Mouse (Mus musculus) forebrain, embryonic 14.5 days (tissue): ENCODE data around the gene Chuk. TPM values are rescaled to one million over a fixed set of nuclear protein-coding genes. Genes with fewer than 3 reads are reported as not detected.

Experiments
- ATAC-seq: fragments of 200-750 bp; cut with Nextera tagmentation; 2 replicates; pipeline ENCODE4 v1.8.0; 2017; ENCODE audit warnings: mild to moderate bottlenecking, moderate library complexity
- DNase-seq: peaks from one replicate; pipeline ENCODE4 v3.0.0-alpha.2; 2015; ENCODE audit warnings: low spot score
- H3K27ac ChIP-seq: fragments of 300-500 bp; sonication (generic); 2 replicates; pipeline ENCODE4 v1.5.1; 2014; ENCODE audit warnings: low read depth, mild to moderate bottlenecking, control low read depth, low read length, moderate library complexity
- H3K27me3 ChIP-seq: fragments of 300-500 bp; sonication (generic); replicated peaks from 2 replicates; pipeline ENCODE4 v1.6.1; 2014; ENCODE audit warnings: low read length, control low read depth, mixed read lengths; ENCODE audit not compliant: control insufficient read depth, insufficient read depth
- H3K36me3 ChIP-seq: fragments of 300-500 bp; sonication (generic); 2 replicates; pipeline ENCODE4 v1.6.1; 2014; ENCODE audit warnings: low read length, control low read depth; ENCODE audit not compliant: control insufficient read depth, insufficient read depth
- H3K4me1 ChIP-seq: fragments of 300-500 bp; sonication (generic); 2 replicates; pipeline ENCODE4 v1.6.1; 2014; ENCODE audit warnings: antibody characterized with exemption, low read length, control low read depth; ENCODE audit not compliant: control insufficient read depth, insufficient read depth
- H3K4me2 ChIP-seq: fragments of 300-500 bp; sonication (generic); 2 replicates; pipeline ENCODE4 v1.6.1; 2014; ENCODE audit warnings: mild to moderate bottlenecking, control low read depth, low read length
- H3K4me3 ChIP-seq: fragments of 300-500 bp; sonication (generic); 2 replicates; pipeline ENCODE4 v1.5.1; 2014; ENCODE audit warnings: low read depth, low read length, control low read depth
- H3K9ac ChIP-seq: fragments of 300-500 bp; sonication (generic); 2 replicates; pipeline ENCODE4 v1.6.1; 2014; ENCODE audit warnings: mild to moderate bottlenecking, low read length, control low read depth, moderate library complexity
- H3K9me3 ChIP-seq: fragments of 300-500 bp; sonication (generic); replicated peaks from 2 replicates; pipeline ENCODE4 v1.6.1; 2016; ENCODE audit warnings: low read length, control low read depth, mixed read lengths; ENCODE audit not compliant: control insufficient read depth
- WGBS: fragments of 180-500 bp; shearing (Covaris S2); extraction: QIAGEN DNeasy Blood & Tissue Kit; methylation state at CpG from one replicate; pipeline ENCODE4 v1.1.7; 2014; 5-methylcytosine and 5-hydroxymethylcytosine counted together
- polyA plus RNA-seq: library from polyadenylated mRNA; unstranded; fragments of >200 nt; fragmentation: Nextera tagmentation; extraction: Ambion mirVana; gene quantifications from 2 replicates; pipeline ENCODE4 v1.2.1, GENCODE M21; 2014

The Chuk gene
- polyA plus RNA-seq, 1 experiment from 2014 or later: 44.8 TPM

DNA sequence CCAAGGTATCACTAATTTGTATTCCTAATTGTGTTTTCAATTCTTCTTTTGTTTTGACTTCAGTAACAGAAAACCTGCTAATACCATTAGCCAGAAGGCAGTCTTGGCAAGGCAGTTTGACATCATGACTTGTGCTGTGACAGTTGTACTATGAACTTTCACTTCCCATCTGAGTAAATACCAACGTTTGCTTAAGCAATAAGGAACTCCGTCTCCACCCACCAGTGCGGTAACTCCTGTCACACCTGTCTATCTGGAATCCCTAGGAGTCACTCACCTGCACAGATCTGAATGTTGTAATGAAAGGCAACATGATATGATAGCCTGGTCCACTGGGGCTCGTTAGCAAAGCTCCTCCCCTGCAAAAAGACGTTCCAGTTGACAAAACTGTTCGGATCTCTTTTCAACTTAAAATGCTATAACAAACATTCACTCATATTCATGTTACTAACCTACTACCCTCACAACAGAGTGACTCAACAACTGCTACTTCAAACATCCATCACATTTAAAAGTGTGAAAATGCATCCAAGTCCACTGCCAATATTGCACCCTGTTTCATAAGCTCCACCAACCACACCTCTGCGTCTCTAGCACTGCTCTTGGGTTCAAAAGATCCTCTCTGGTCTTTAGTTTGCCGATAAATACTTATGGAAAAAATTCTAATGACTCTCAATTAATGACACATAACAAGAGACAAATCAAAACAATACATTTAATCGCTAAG, 39.8 kb downstream of the Chuk start:
- Histone ChIP-seq H3K9me3 (no peaks in the 10 kb centered on the region), H3K27me3 (no peaks in the 10 kb centered on the region), H3K36me3 (peaks cover 8% of the 10 kb centered on the region), H3K4me1 (0 out of 2 replicates have a peak, but pooled peaks cover 3% of the 10 kb centered on the region), H3K27ac (no peak overlapping the region), H3K9ac (no peak overlapping the region), H3K4me2 (no peak overlapping the region), H3K4me3 (no peak overlapping the region)
- no peak for DNase-seq
- WGBS: 80% methylated on average over 9 of the region's 9 CpGs
- ATAC-seq: no peak

DNA sequence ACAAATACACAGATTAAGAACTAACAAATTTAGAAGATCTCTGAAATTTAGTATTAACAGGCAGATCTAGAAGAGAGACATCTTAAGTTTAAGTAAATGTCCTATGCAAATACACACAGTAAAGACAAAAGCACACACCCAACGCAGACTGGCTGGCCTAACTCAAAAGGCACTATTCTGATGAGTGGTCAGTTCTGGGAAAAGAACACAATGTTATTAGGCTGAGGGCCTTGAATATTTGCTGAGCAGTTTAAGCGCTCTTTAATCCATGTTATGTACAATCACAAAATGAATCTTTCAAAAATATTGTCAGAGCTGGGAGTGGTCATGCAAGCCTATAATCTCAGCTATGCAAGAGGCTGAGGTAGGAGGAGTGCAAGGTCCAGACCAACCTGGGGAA, 42.5 kb downstream of the Chuk start:
- H3K4me3 ChIP-seq: no peak overlapping the region
- H3K27me3 ChIP-seq: no peaks in the 10 kb centered on the region
- H3K4me1 ChIP-seq: 0 out of 2 replicates have a peak, but pooled peaks cover 3% of the 10 kb centered on the region
- no peaks in the 10 kb centered on the region for H3K9me3 ChIP-seq
- peaks cover 22% of the 10 kb centered on the region; the same call in 1 of the 2 replicates for H3K36me3 ChIP-seq
- ATAC-seq (no peak), DNase-seq (no peak)
- WGBS: 98% methylated on average over 2 of the region's 2 CpGs
- H3K4me2 ChIP-seq: no peak overlapping the region
- no peak overlapping the region for H3K27ac ChIP-seq
- H3K9ac ChIP-seq: no peak overlapping the region

DNA sequence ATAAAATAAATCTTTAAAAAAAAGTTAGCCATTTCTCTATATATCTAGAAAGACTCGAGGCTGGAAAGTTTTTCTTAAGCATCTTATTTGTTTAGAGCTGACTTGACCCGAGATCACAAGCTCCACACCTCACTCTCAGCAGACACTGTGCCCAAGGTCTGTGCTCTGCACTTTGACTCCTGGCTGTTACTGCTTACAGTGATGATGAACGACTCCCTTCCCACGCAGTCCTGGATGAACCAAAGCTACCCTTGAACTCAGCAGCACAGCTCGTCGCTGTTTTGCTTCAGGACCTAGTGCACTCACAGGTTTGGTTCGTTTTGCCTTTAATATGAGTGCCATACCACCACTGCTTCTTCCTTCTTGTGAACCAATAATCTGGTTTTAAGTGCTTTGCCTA, 43.5 kb downstream of the Chuk start:
- H3K4me3 ChIP-seq: no peak overlapping the region
- 94% methylated on average over 7 of the region's 7 CpGs for WGBS
- DNase-seq: no peak
- H3K4me2 ChIP-seq: no peak overlapping the region
- no peak overlapping the region for H3K9ac ChIP-seq
- H3K27ac ChIP-seq: no peak overlapping the region
- peaks cover 28% of the 10 kb centered on the region for H3K36me3 ChIP-seq
- no peak for ATAC-seq
- no peaks in the 10 kb centered on the region for H3K27me3 ChIP-seq
- no peaks in the 10 kb centered on the region for H3K9me3 ChIP-seq
- 0 out of 2 replicates have a peak, but pooled peaks cover 3% of the 10 kb centered on the region for H3K4me1 ChIP-seq

DNA sequence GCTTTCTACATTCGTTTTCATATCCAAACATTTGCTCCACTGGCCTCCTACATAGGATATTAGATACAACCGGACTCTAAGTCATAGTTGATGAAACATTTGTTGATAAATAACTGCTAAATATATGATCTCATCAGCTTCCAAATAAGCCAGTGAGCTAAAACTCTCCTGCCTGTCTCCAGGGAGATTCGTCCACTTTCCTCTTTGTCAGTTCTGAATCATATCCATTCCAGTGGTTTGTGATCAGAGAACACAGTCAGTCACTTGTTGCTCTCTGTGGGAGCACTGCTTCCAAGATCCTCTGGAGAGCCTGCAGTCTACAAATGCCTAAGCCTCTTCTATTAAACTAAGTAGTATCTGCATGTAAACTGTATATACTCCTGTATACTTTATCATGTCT, 47.1 kb downstream of the Chuk start:
- no peak overlapping the region for H3K27ac ChIP-seq
- no peak for ATAC-seq
- H3K27me3 ChIP-seq: no peaks in the 10 kb centered on the region
- H3K9ac ChIP-seq: no peak overlapping the region
- peaks cover 45% of the 10 kb centered on the region for H3K36me3 ChIP-seq
- DNase-seq: no peak
- WGBS: 88% methylated on average over 3 of the region's 3 CpGs
- H3K4me3 ChIP-seq: no peak overlapping the region
- no peaks in the 10 kb centered on the region for H3K9me3 ChIP-seq
- no peaks in the 10 kb centered on the region for H3K4me1 ChIP-seq
- no peak overlapping the region for H3K4me2 ChIP-seq

DNA sequence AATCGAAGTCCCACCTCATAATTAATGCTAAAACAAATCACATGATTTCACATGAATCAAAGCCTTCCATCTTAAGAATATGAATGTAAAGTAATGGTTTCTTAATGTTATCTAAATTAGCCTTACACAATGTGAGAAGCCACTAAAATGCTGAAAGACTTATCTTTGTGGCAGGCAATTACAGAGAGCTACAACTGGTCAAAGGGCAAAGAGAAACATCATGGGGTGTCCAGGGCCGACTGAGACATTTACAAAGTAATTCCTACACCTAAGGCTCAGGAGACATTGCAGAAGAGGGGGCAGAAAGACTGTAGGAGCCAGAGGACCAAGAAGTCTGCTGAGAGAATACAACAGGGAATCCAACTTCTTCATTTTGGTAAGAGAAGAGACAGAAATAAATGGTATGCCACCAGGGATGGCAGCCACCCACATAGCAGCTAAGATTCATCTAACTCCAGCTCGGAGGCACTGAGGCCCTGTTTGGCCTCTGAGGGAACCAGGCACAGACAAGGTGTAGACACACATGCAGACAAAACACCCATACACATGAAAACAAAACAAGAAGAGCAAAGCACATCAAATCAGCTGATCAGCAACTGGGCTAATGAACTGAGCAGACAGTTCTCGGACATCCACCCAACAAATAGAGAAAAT, 52.0 kb downstream of the Chuk start:
- peaks cover 32% of the 10 kb centered on the region for H3K36me3 ChIP-seq

DNA sequence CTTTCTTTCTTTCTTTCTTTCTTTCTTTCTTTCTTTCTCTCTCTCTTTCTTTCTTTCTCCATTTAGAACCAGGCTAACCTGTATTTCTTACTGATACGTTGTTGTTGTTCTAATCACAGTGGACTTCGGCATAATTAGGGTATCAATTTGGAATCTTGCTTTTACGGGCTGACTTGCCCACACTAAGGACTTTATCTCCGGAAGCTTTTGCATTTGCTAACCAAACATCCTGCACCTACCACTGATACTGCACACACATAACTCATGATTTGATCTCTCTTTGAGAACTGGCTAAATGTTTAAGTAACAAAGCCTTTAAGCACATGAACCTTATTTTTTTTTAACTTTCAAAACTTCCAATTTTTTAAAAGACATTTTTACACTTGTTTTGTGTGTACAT, 56.9 kb downstream of the Chuk start:
- H3K9ac ChIP-seq: no peak overlapping the region
- WGBS: 87% methylated on average over 4 of the region's 4 CpGs
- no peaks in the 10 kb centered on the region for H3K4me1 ChIP-seq
- ATAC-seq: no peak
- no peak overlapping the region for H3K27ac ChIP-seq
- no peak overlapping the region for H3K4me2 ChIP-seq
- DNase-seq: no peak
- no peak overlapping the region for H3K4me3 ChIP-seq
- H3K9me3 ChIP-seq: no peaks in the 10 kb centered on the region
- no peaks in the 10 kb centered on the region for H3K27me3 ChIP-seq
- H3K36me3 ChIP-seq: peaks cover 20% of the 10 kb centered on the region

More for the DNA sequence above, 52.0 kb downstream of the Chuk start:
- DNase-seq (no peak), ATAC-seq (no peak)
- Histone ChIP-seq H3K27me3 (no peaks in the 10 kb centered on the region), H3K9ac (no peak overlapping the region), H3K4me3 (no peak overlapping the region), H3K27ac (no peak overlapping the region), H3K4me1 (no peaks in the 10 kb centered on the region), H3K4me2 (no peak overlapping the region), H3K9me3 (no peaks in the 10 kb centered on the region)
- 83% methylated on average over 4 of the region's 4 CpGs for WGBS

DNA sequence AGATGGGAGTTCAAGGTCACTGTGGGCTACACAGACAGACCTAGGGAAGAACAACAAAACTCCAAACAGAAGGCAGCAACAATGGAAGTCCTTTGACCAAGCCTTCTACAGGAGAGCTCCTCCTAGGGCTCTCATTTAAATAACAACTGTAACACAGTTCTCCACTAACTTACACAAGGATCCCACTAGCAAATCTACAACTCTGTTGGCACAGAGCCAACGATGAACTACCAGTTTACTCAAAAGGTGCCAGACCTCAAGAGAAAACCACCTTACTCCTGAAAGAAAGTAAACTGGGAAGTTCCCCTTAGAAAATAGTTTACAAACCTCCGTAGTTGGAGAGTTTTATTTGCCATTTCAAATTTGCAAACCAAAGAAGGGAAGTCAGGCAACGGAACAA, 58.0 kb downstream of the Chuk start:
- H3K27me3 ChIP-seq: no peaks in the 10 kb centered on the region
- WGBS: 71% methylated on average over 3 of the region's 3 CpGs
- DNase-seq: no peak
- H3K4me3 ChIP-seq: no peak overlapping the region
- ATAC-seq: no peak
- no peaks in the 10 kb centered on the region for H3K4me1 ChIP-seq
- no peak overlapping the region for H3K27ac ChIP-seq
- no peak overlapping the region for H3K9ac ChIP-seq
- H3K4me2 ChIP-seq: no peak overlapping the region
- H3K36me3 ChIP-seq: peaks cover 17% of the 10 kb centered on the region
- no peaks in the 10 kb centered on the region for H3K9me3 ChIP-seq

DNA sequence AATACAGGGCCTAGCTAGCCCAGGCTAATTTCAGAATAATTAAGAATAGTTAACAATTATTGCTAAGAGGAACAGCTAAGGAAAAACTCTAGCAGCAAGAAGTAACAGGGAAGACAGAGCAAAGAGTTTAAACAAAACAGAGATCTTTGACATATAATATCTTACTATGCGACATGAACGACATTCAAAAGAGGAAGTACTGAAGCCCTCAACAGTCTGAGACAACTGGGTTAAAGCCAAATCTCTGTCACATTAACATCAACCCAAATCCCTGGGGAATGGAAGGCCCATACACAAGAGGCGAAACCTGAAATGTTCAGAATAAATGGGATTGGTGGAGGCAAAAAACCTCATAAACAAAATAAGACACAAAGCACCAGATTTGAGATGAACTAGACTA, 61.4 kb downstream of the Chuk start:
- DNase-seq (no peak), ATAC-seq (no peak)
- no peak overlapping the region for H3K27ac ChIP-seq
- H3K9ac ChIP-seq: no peak overlapping the region
- WGBS: 86% methylated on average over 3 of the region's 3 CpGs
- H3K36me3 ChIP-seq: peaks cover 13% of the 10 kb centered on the region
- no peaks in the 10 kb centered on the region for H3K27me3 ChIP-seq
- H3K9me3 ChIP-seq: no peaks in the 10 kb centered on the region
- H3K4me1 ChIP-seq: no peaks in the 10 kb centered on the region
- H3K4me3 ChIP-seq: no peak overlapping the region
- no peak overlapping the region for H3K4me2 ChIP-seq

DNA sequence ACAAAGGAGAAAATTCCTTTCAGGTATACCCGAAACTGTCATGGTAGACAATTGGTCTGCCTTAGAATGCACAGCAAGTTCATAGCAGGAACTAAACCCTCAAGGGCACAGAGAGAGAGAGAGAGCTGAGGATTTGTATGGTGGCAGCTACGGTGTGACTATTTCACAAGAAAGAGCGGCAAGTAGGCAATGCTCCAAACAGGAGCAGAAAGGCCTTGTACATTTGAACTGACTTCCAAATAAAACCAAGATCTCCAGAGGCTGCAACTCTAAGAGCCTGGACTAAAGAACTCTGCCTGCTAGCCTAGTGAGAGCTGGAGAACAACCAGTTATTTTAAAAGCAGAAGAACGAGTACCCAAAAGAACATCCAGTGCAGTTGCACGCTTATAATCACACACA, 65.2 kb downstream of the Chuk start:
- Histone ChIP-seq H3K27me3 (no peaks in the 10 kb centered on the region), H3K4me1 (no peaks in the 10 kb centered on the region), H3K4me2 (no peak overlapping the region), H3K4me3 (no peak overlapping the region), H3K9me3 (no peaks in the 10 kb centered on the region), H3K9ac (no peak overlapping the region), H3K27ac (no peak overlapping the region), H3K36me3 (peaks cover 35% of the 10 kb centered on the region)
- ATAC-seq (no peak), DNase-seq (no peak)
- 85% methylated on average over 5 of the region's 5 CpGs for WGBS
